Mouse (Mus musculus): ENCODE data around the gene Cnst.
"Not testable (repeated sequence)": the region's sequence is repeated elsewhere in the genome, so short reads cannot be mapped to it uniquely, and the experiment has no call there.

The Cnst gene

GRCm38 (mm10) chr1:179648678-179649077 lies 102.5 kb downstream of the Cnst start:
- not testable (repeated sequence) for DNase-seq

- no peak for DNase-seq
Measured at GRCm38 (mm10) chr1:179649324-179649723, 103.2 kb downstream of the Cnst start.

GRCm38 (mm10) chr1:179650284-179650683 lies 104.1 kb downstream of the Cnst start:
- DNase-seq, result no peak

- DNase-seq, result no peak
Measured at GRCm38 (mm10) chr1:179651224-179651623, 105.1 kb downstream of the Cnst start.

- DNase-seq, result no peak
Measured at GRCm38 (mm10) chr1:179663065-179663464, 116.9 kb downstream of the Cnst start.

GRCm38 (mm10) chr1:179664309-179664930 lies 118.2 kb downstream of the Cnst start:
- DNase-seq, result no peak

GRCm38 (mm10) chr1:179666971-179667370 lies 120.8 kb downstream of the Cnst start:
- no peak for DNase-seq

- peak; percentile 44 for DNase-seq
Measured at GRCm38 (mm10) chr1:179667450-179667849, 121.3 kb downstream of the Cnst start.

- peak; percentile 92 for DNase-seq
Measured at GRCm38 (mm10) chr1:179668013-179668805, 122.0 kb downstream of the Cnst start, which contains the start of gene Sccpdh. Gene Sccpdh, plus strand, starts transcription at chr1:179668210.

- peak; percentile 44 for DNase-seq
Measured at GRCm38 (mm10) chr1:179668836-179669537, 122.8 kb downstream of the Cnst start.

GRCm38 (mm10) chr1:179674355-179674754 lies 128.2 kb downstream of the Cnst start:
- no peak for DNase-seq

- DNase-seq, result no peak
Measured at GRCm38 (mm10) chr1:179677031-179677430, 130.9 kb downstream of the Cnst start.

Data from embryo, embryonic 11 days (tissue).